Mouse (Mus musculus): ENCODE measurements around the gene Scn3b. TPM values are rescaled to one million over a fixed set of nuclear protein-coding genes. Genes with fewer than 3 reads are reported as not detected.

Scn3b gene
- 0.25 and 0.50 TPM in 2 replicates for polyA plus RNA-seq (2015; fragmentation: Nextera tagmentation; extraction: Ambion mirVana)

GRCm38 (mm10) chr9:40269103-40269861 is at the start of gene Scn3b:
Scn3b (plus strand) TSS chr9:40269217.

Other genes with a start within 250 kb of the Scn3b start
- gene Olfr981, start 247.8 kb upstream of the Scn3b start, polyA plus RNA-seq (2015; fragmentation: Nextera tagmentation; extraction: Ambion mirVana): not detected in 2 replicates
- not detected in 2 replicates for gene Olfr982, start 195.4 kb upstream of the Scn3b start, polyA plus RNA-seq (2015; fragmentation: Nextera tagmentation; extraction: Ambion mirVana)
- not detected in 2 replicates for gene Olfr983, start 175.6 kb upstream of the Scn3b start, polyA plus RNA-seq (2015; fragmentation: Nextera tagmentation; extraction: Ambion mirVana)
- gene Olfr984, start 155.0 kb upstream of the Scn3b start, polyA plus RNA-seq (2015; fragmentation: Nextera tagmentation; extraction: Ambion mirVana): not detected in 2 replicates
- not detected in 2 replicates for gene Olfr985, start 139.0 kb upstream of the Scn3b start, polyA plus RNA-seq (2015; fragmentation: Nextera tagmentation; extraction: Ambion mirVana)
- gene Tmem225, start 121.1 kb upstream of the Scn3b start, polyA plus RNA-seq (2015; fragmentation: Nextera tagmentation; extraction: Ambion mirVana): not detected in 2 replicates
- gene Olfr986, start 88.3 kb upstream of the Scn3b start, polyA plus RNA-seq (2015; fragmentation: Nextera tagmentation; extraction: Ambion mirVana): not detected in 2 replicates
- gene Zfp202, start 76.9 kb upstream of the Scn3b start, polyA plus RNA-seq (2015; fragmentation: Nextera tagmentation; extraction: Ambion mirVana): 0.90 and 1.0 TPM in 2 replicates

All from spleen, postnatal 0 days (tissue).